Mouse (Mus musculus): ENCODE measurements around the gene Mapk14.
A peak's percentile ranks its signal among the peaks of the same experiment; 100 is the strongest.
"Not testable (repeated sequence)": the region's sequence is repeated elsewhere in the genome, so short reads cannot be mapped to it uniquely, and the experiment has no call there.

The Mapk14 gene

DNA sequence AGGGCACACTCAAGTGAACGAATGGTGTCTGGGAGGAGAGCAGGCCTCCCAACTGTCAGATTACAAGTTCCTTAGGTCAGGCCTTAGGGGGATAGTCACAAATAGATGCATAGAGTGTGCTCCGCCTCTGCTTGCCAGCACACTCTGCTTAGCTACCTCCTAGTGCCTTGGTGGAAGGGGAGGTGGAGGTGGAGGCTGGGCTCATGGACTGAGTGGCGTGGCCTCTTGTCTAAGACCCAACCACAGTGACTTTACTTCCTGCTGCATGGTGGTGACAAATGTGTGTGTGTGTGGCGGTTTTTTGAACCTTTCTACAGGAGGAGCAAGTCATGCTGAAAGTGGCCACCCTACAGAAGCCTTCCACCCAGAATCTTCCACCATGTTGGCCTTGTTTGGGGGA is 45.4 kb downstream of the Mapk14 start:
- no peak for DNase-seq (ENCODE audit: low read depth, low spot score)

DNA sequence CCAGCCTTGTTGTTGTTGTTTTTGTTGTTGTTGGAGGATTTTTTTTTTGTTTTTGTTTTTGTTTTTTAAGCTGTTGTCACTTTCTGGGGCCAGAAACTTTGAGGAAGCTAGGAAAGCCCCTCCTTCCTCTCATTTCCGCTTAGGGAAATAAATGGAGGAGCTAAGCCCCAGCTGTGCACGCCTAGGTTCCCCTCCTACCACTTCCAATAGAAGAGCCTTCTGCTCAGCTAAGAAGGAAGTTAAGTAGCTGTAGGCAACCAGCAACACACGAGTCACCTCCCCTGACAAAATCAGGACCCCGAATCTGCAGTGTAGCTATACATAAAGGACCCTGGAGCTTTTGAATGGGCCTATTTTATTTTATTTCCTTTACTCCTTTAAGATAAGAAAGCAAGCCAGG is 46.8 kb downstream of the Mapk14 start:
- DNase-seq (ENCODE audit: low read depth, low spot score), result no peak

DNA sequence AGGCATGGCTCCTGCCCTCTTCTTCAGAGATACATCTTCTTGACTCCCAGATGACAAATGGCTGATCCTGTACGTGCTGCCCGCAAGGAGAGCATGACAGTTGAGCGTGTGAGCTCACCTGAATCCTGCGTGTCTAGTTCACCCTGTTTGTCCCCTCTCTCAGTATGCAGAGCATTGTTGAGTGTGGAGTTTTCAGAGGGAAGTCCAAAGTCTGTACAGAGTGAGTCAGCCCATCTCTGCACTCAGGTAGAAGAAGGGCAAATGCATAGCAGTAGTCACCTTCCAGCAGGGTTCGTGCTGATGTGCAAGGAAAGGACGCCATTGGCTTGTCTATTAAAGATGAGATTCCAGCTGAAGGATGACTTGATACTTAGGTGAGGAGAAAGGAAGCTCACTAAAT is 48.1 kb downstream of the Mapk14 start:
- no peak for DNase-seq (ENCODE audit: low read depth, low spot score)

DNA sequence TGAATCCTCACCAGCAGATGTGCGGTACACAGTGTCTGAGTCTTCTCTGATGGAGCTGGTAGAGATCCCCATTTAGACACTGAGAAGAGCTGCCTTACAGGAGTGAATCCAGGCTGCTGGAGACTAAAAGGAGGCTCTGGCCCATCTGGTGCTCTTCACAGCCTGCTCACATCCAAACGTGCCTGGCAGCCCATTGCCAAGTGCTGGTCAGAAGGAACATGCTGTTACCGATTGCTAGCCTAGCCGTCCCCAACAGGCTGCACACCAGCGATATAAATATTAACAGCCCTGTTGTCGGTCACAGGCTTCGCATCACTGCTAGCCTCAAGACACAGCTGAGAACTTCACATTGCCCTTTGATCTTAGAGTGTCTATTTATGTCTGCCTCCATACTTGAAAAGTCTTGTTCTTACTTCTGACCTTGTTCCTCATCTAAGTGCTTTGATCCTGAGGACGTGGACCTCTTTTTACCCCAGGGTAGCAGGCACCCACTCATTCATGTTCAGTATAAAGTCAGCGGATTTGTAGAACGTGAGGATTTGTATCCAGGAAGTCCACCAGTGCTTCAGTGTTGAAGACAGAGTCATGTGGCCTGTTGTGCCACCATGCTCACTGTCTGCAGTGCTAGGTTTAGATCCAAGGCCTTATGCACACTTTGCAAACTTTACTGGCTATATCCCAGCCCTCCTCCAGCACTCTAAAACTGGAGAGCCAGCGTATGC is 52.2 kb downstream of the Mapk14 start:
- no peak for DNase-seq (ENCODE audit: low read depth, low spot score)

DNA sequence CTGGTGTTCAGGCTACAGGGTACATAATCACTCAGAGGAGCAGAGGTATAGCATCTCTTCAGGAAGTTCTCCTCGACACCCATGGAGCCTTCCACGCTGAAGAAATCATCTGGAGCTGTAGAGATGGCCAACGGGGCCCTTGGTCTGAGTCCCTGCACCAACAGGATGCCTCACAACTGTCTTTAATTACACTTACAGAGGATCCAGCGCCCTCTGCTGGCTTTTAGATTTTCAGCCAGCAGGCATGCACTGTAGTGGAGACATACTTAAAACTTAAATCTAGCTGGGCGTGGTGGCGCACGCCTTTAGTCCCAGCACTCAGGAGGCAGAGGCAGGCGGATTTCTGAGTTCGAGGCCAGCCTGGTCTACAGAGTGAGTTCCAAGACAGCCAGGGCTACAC is 52.8 kb downstream of the Mapk14 start:
- no peak for DNase-seq (ENCODE audit: low read depth, low spot score)

DNA sequence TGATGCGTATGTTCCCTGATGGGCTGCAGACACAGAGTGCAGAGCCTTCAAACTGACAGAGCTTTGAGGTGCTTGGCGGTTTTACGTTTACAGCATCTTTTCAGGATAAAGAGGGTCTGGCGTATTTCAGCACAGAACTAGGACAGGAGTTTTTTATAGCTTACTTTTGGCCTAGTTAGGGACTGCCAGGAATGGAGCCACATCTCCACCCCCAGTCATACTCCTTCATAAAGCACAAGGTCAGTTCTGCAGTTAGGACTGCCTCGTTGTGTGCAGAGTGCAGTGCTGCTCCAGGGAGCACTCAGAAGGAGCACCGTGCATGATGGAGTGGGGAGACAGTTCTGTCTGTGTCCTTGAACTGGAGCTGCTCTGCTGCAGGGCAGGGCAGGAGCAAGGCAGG is 54.6 kb downstream of the Mapk14 start:
- no peak for DNase-seq (ENCODE audit: low read depth, low spot score)

DNA sequence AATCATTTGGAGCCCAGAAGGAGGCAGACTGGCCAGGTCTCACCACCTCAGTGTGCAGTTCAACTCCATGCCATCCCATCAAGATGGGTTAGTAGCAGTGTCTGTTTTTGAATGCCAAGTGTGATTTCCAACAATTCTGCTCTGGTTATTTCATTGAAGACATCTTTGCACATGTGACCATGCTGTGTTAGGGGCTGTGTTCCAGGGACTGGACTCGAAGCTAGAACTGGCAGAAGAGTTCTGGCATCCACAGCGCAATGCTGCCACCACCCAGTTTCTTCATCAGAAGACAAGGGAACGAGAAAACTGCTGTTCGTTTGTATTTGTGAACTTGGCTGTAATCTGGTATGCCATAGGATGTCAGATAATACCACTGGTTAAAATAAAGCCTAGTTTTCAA is 56.9 kb downstream of the Mapk14 start:
- no peak for DNase-seq (ENCODE audit: low read depth, low spot score)

DNA sequence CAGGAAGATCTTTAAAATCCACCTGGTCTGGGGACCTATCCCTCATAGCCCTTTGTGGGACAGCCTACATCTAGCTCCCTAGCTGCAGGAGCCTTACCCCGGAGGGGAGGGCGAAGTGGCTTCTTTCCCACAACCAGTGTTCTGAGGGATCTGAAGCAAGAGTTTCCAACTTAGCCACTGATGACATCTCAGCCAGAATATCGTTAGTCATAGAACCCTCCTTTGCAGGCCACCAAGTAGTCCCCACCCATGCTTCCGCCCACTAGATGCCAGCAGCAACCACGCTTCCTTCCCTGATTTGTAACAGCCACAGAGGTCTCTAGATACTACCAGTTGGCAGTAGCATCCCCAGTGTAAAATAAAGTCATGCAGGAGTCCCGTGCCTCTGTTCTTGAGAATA is 59.5 kb downstream of the Mapk14 start:
- DNase-seq (ENCODE audit: low read depth, low spot score), result no peak

DNA sequence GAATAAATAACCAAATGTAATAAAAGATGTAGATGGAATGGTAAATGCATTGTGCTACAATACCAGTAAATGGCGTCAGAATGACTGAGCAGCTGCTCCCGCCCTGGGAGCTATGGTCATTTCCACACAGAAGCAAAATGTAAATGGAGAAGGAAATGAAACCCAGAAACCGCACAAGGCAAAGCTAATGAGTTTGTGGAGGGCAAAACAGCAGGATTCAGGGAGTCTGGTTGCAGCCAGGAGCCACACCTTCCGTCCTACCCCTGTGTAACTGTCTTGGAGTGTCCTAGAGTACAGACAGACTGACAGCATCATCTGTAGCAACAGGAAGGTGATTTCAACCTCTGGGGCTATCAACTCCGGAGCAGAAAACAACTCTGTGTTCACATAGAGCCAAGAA is 65.3 kb downstream of the Mapk14 start:
- DNase-seq (ENCODE audit: low read depth, low spot score), result no peak

DNA sequence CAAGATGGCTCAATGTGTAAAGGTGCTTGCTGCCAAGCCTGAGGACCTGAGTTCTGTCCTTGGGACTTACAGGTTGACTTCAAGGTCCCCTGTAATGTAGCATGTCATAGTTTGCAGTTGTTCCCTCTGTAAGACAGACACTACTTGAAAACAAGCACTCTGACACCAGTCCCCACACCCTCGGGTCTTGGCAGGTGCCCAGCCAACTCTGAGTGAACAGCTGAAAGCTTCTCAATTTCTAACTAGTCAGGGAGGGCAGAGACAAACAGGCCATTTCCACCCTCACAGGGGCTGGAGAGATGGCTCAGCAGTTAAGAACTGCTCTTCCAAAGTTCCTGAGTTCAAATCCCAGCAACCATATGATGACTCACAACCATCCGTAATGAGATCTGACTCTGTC is 66.3 kb downstream of the Mapk14 start:
- DNase-seq (ENCODE audit: low read depth, low spot score), result no peak

DNA sequence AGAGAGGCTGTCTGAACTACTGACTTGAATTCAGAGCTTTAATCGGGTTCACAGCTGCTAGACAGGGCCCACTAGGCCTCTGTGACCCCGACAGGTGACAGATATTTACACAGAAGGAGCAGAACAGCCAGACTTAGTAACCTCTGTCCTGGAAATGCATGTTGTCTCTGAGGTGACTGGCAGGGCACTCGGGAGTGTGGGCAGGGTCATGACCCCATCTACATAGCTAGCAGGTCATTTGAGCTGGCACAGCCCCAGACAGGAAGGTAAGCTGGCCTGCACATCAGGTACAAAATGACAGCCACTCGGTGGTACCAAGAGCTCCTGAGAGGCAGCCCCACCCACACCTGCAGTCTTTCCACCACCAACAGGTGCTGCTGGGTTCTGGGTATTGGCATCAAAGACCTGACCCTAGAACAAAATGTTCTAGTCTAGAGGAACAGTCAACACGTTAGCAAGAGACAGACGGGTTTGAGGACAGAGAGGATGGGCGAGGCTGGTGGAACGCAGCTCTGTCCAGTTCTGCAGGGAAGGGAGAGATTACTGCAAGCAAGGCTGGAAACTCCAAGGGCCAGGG is 69.7 kb downstream of the Mapk14 start:
- DNase-seq (ENCODE audit: low read depth, low spot score), result no peak

DNA sequence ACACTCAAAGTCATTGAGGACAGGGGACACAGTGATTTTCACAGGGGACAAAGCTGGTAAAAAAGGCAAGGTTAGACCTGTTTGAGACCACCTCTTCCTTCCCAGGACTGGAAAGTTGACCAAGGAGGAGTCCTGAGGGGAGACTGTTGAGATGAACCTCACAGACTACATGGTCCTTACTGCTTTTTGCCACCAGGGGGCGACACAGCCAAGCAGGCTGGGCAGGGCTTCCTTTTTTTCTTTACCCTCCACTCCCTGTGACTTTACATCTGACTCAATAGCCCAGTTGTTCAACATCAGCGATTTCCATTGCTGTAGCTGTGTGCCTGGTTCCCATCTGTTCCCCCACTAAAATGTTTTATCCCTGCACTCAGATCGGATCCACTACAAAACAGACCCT is 70.7 kb downstream of the Mapk14 start:
- DNase-seq (ENCODE audit: low read depth, low spot score), result peak; percentile 51

DNA sequence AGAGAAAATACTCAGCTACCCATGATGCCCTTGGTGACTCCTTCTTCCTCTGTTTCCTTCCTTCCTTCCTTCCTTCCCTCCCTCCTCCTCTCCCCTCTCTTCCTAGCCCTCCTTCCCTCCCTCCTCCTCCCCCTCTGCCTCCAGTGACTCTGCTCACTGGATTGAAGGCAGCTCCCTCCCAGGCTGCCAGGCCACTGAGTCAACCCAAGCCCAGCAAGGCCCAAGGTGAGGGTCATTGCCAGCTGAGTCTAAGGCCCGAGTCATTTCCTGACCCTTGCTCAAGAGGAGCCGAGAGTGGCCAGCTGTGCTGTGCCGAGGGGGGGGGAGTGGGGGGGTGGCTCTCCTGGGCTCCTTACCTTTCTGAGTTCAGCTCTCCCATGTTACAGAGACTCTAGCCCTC is 75.1 kb downstream of the Mapk14 start:
- DNase-seq (ENCODE audit: low read depth, low spot score), result no peak

DNA sequence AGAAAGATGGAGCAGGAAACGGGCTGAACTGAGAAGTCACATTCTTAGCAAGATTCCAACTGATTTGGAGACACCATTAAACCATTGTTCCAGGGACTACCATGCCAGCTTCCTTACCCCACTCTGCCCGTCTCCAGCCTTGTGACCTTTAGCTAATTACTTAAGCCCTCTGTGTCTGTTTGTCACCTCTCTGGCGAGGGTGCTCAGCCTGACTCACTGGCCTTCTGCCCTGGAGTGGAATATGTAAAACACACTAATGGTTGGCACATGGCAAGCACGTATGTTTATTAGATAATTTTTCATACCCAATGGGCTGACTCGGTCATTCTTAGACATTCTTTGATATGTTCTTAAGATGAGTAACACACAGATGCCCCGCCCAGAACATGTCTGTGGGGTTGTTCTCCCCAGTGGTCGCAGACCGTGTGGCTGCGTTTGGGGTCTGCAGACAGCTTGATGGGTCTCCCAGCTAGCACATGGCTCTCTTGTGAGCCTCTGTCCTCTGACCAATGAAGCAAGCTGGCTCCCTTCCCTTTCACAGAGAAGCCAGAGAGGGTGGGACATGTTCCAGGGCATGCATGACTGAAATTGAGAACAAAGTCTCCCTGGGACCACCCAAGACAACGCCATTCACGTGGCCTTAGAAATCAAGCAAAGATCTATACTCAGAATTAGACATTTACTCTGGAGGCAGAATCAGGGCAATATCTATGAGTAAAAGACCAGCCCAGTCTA is 75.8 kb downstream of the Mapk14 start:
- no peak for DNase-seq (ENCODE audit: low read depth, low spot score)

DNA sequence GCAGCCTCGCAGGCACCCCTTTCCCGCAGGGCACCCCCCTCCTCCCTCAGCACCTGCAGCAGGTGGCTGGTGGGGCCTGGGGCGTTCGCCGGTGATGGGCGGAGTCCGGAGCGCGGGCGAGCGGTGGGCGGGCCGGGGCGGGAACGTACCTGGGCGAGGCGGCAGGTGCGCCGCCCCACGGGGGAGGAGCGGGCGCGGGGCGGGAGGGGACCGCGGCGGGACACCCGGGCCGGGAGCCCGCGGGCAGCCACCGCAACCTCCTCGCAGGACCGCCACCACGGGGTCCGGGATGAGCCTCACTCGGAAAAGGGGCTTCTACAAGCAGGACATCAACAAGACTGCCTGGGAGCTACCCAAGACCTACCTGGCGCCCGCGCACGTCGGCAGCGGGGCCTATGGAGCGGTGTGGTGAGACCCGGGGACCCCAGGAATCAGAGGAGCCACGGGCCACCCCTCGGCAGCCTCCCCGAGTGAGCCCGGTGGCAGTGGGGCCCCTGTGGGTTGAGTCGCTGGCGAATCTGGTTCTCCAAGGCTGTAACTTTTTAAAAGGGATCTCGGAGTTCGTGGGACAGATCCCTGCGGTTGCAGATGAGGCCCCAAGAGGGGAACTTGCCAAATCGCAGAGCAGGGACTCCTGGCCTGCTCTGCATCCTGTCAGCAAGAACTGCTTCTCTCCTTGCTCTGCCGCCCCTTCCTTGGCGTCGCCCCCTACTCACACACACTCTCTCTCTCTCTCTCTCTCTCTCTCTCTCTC is 78.2 kb downstream of the Mapk14 start, which contains the start of gene Mapk13:
Mapk13 (plus strand) TSS at position 177 of the 754 bp plus-strand sequence.
- DNase-seq (ENCODE audit: low read depth, low spot score), result no peak

DNA sequence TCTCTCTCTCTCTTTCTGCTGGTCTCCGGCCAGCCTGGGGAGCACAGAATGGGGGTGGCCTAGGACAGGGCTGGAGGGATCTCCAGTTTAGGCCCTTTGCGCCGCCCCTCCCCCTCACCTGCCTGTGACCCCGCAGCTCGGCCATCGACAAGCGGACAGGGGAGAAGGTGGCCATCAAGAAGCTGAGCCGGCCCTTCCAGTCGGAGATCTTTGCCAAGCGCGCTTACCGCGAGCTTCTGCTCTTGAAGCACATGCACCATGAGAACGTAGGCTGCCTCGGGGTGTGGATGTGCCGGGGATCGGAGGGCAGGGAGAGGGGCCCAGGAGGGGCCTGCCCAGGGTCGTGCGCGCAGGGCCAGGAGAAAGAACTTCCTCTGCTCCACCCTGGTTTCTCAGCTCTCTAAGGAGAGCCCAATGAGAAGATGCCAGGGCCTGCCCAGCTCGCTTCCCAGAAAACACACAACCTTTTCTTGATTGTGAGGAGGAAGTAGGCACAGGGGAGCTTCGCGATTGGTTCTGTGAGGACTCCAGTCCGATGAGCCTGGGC is 78.8 kb downstream of the Mapk14 start:
- no peak for DNase-seq (ENCODE audit: low read depth, low spot score)

DNA sequence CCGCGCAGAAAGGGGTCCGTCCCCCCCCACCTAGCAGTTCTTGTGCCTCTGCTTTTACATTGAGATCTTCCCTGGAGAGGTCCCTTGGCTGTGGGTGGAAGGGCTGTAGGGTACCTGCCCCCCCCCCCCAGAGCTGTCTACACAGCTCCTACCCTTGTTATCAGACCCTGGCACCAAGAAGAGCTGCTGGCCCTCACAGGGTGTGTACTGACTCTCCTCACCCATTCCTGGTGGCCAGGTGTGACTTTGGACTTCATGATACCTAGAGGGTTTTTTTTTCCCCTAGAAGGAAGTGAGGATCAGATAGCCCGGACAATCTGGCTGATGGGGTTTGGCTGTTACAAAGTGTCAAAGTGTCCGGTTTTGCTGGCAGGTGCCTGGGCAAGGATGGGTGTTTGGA is 80.2 kb downstream of the Mapk14 start:
- DNase-seq (ENCODE audit: low read depth, low spot score), result no peak

DNA sequence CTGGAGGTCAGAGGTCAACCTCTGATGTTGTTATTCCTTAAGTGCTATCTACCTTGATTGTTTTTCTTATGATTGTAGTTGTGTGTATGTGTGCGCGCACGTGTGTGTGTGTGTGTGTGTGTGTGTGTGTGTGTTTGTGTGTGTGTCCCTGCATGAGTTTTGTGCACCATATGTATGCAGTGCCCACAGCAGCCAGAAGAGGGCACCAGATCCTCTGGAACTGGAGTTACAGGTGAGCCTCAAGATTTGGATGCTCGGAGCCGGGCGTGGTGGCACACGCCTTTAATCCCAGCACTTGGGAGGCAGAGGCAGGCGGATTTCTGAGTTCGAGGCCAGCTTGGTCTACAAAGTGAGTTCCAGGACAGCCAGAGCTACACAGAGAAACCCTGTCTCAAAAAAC is 83.2 kb downstream of the Mapk14 start:
- DNase-seq (ENCODE audit: low read depth, low spot score), result not testable (repeated sequence)

DNA sequence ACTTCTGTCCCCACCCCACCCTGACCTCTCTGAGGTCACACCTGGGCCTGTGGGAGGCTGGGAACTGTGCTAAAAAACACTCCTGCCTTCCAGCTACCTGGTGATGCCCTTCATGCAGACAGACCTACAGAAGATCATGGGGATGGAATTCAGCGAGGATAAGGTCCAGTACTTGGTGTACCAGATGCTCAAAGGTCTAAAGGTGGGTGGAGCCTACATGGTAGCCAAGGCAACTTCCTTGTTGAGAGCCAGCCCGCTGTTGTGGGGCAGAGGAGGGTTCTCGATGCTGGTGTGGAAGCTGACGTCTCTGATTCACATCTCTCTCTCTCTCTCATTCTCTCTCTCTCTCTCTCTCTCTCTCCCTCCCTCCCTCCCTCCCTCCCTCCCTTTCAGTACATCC is 84.0 kb downstream of the Mapk14 start:
- no peak for DNase-seq (ENCODE audit: low read depth, low spot score)

DNA sequence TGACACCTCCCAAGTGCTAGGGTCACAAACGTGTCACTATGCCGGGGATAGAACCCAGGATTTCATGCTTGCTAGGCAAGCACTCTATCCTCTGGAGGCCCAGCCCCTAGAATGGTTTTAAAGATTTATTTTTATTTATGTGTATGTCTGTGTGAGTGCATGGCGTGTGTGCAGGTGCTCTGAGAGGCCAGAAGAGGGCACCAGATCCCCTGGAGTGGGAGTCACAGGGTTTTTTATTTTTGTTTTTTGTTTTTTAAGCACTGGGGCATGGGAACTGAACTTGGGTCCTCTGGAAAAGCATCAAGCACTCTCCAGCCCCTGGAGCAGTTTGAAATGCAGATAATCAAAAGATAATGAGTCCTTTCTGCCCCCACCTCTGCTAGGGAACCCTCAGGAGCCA is 85.7 kb downstream of the Mapk14 start:
- DNase-seq (ENCODE audit: low read depth, low spot score), result no peak

DNA sequence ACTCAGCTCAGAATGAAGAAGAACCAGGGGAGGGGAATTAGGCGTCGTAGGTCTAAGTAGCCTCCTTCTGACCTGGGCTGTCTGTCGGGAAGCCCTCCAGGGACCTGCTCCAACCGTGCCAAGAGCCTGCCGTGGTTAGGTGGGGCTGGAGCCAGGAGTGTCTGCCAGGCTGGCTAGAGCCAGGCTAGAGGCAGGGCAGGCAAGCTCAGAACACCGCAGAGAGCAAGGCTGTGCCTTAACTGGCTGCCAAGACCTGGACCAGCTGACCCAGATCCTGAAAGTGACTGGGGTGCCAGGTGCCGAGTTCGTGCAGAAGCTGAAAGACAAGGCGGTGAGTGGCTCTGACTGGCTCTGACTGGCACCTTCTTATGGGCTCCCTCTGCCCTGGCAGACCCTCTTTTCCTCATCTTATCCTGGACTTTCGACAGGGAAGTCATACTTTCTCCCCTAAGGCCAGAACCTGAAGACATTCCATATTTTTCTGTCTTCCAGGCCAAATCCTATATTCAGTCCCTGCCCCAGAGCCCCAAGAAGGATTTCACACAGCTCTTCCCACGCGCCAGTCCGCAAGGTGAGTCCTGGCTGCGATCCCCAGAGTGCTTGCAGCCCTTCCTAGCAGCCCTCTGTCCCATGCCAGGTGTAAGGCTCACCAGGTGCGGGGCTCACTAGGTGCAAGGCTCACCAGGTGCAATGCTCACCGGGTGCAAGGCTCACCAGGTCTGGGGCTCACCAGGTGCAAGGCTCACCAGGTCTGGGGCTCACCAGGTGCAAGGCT is 86.3 kb downstream of the Mapk14 start:
- DNase-seq (ENCODE audit: low read depth, low spot score), result no peak

Data from embryo, embryonic 11.5 days (tissue).